ENCODE assay signal across 8 mouse cellular contexts in genomic region chr10:5823291-5823739, GRCm38 (mm10). TPM values are rescaled to one million over a fixed set of nuclear protein-coding genes. Genes with fewer than 3 reads are reported as not detected.
DNase-seq lines count a peak whose midpoint lies in the region; ATAC-seq and TF ChIP-seq lines count a peak whose summit lies in the region.

No protein-coding gene starts in this region.

- peak overlapping the region; percentile 86 for H3K27ac ChIP-seq in kidney, embryonic 14.5 days (ENCODE audit: low read depth, low read length)
- H3K27ac ChIP-seq in embryonic facial prominence, embryonic 11.5 days (replicated peaks; ENCODE audit: low read depth, low read length): peak overlapping the region; percentile 86
- H3K27ac ChIP-seq in intestine, embryonic 15.5 days: peak overlapping the region; percentile 94

- no peak for TF ChIP-seq POLR2A in myocyte (IDR thresholded peaks at IDR 0.05; ENCODE audit: insufficient read length, low read depth)

- no peak for DNase-seq in kidney, postnatal 4 days
- DNase-seq in embryonic facial prominence, embryonic 11.5 days (ENCODE audit: low spot score): peak; percentile 12
- no peak for DNase-seq in testis, postnatal 10 days (ENCODE audit: low spot score)
- DNase-seq in left cerebral cortex, adult 8-10 months (ENCODE audit: low spot score in 2 of 2): no peak

- TF ChIP-seq CTCF in E14TG2a.4 (conservative IDR thresholded peaks at IDR 0.05; ENCODE audit: low read length): no peak

- H3K27me3 ChIP-seq in kidney, embryonic 14.5 days (ENCODE audit: control insufficient read depth, insufficient read depth, low read length): no peaks in the 10 kb centered on the region
- H3K27me3 ChIP-seq in E14TG2a.4 (ENCODE audit: insufficient read depth, low read length): no peaks in the 10 kb centered on the region
- no peaks in the 10 kb centered on the region for H3K27me3 ChIP-seq in embryonic facial prominence, embryonic 11.5 days (ENCODE audit: control insufficient read depth, insufficient read depth, low read length)
- no peaks in the 10 kb centered on the region for H3K27me3 ChIP-seq in intestine, embryonic 15.5 days (replicated peaks)
- peaks cover 5% of the 10 kb centered on the region for H3K27me3 ChIP-seq in myocyte (ENCODE audit: control insufficient read depth, insufficient read depth, insufficient read length)

- WGBS in kidney, embryonic 14.5 days: under 1% methylated on average over 36 of the region's 37 CpGs
- WGBS in embryonic facial prominence, embryonic 11.5 days: under 1% methylated on average over 31 of the region's 37 CpGs
- WGBS in intestine, embryonic 15.5 days: under 1% methylated on average over 37 of the region's 37 CpGs

- peak overlapping the region; percentile 46 for H3K4me2 ChIP-seq in kidney, embryonic 14.5 days (replicated peaks; ENCODE audit: low read depth, low read length)
- H3K4me2 ChIP-seq in embryonic facial prominence, embryonic 11.5 days (ENCODE audit: low read depth, low read length): peak overlapping the region; percentile 53
- H3K4me2 ChIP-seq in intestine, embryonic 15.5 days (replicated peaks): peak overlapping the region; percentile 59
- H3K4me2 ChIP-seq in myocyte (ENCODE audit: low read depth): peak overlapping the region; percentile 73

- peak overlapping the region; percentile 79 for H3K9ac ChIP-seq in kidney, embryonic 14.5 days (ENCODE audit: low read depth, low read length)
- H3K9ac ChIP-seq in embryonic facial prominence, embryonic 11.5 days (replicated peaks; ENCODE audit: low read length): peak overlapping the region; percentile 89
- peak overlapping the region; percentile 86 for H3K9ac ChIP-seq in intestine, embryonic 15.5 days

- H3ac ChIP-seq in myocyte (ENCODE audit: control insufficient read depth, insufficient read length): peak overlapping the region; percentile 44

- peak overlapping the region; percentile 70 for H3K4me3 ChIP-seq in kidney, embryonic 14.5 days (ENCODE audit: low read length)
- peak overlapping the region; percentile 97 for H3K4me3 ChIP-seq in E14TG2a.4 (replicated peaks; ENCODE audit: low read length)
- H3K4me3 ChIP-seq in embryonic facial prominence, embryonic 11.5 days (ENCODE audit: low read depth, low read length): peak overlapping the region; percentile 93
- peak overlapping the region; percentile 87 for H3K4me3 ChIP-seq in intestine, embryonic 15.5 days (replicated peaks)
- peak overlapping the region; percentile 56 for H3K4me3 ChIP-seq in myocyte

- peaks cover 31% of the 10 kb centered on the region for H3K79me2 ChIP-seq in myocyte (ENCODE audit: control insufficient read depth, insufficient read depth)

- H3K36me3 ChIP-seq in kidney, embryonic 14.5 days (ENCODE audit: control insufficient read depth, insufficient read depth, low read length): peaks cover 25% of the 10 kb centered on the region
- H3K36me3 ChIP-seq in E14TG2a.4 (ENCODE audit: insufficient read depth, low read length) (peaks cover 40% of the 10 kb centered on the region), myocyte (ENCODE audit: control insufficient read depth, insufficient read depth) (peaks cover 18% of the 10 kb centered on the region)
- H3K36me3 ChIP-seq in embryonic facial prominence, embryonic 11.5 days (replicated peaks; ENCODE audit: control insufficient read depth, insufficient read depth, low read depth, low read length): peaks cover 7% of the 10 kb centered on the region
- 0 out of 2 replicates have a peak, but pooled peaks cover 2% of the 10 kb centered on the region for H3K36me3 ChIP-seq in intestine, embryonic 15.5 days

- no peak for ATAC-seq in kidney, embryonic 14.5 days (ENCODE audit: low FRiP score, low TSS enrichment)
- peak; percentile 0; the same call in 1 of the 2 replicates for ATAC-seq in embryonic facial prominence, embryonic 11.5 days (replicated peaks; ENCODE audit: insufficient number of reproducible peaks, low FRiP score, low TSS enrichment, low read depth)
- peak; percentile 35 for ATAC-seq in intestine, embryonic 15.5 days

- peaks cover 8% of the 10 kb centered on the region; the same call in 1 of the 2 replicates for H3K4me1 ChIP-seq in kidney, embryonic 14.5 days (ENCODE audit: control insufficient read depth, insufficient read depth, low read length)
- H3K4me1 ChIP-seq in E14TG2a.4 (replicated peaks; ENCODE audit: low read depth, low read length): peaks cover 58% of the 10 kb centered on the region
- H3K4me1 ChIP-seq in embryonic facial prominence, embryonic 11.5 days (ENCODE audit: control insufficient read depth, insufficient read depth, low read length): no peaks in the 10 kb centered on the region
- peaks cover 12% of the 10 kb centered on the region for H3K4me1 ChIP-seq in intestine, embryonic 15.5 days (replicated peaks)

- H3K9me3 ChIP-seq in kidney, embryonic 14.5 days (ENCODE audit: control insufficient read depth, low read length): no peaks in the 10 kb centered on the region
- H3K9me3 ChIP-seq in E14TG2a.4 (ENCODE audit: low read length): no peaks in the 10 kb centered on the region
- no peaks in the 10 kb centered on the region for H3K9me3 ChIP-seq in embryonic facial prominence, embryonic 11.5 days (replicated peaks; ENCODE audit: control insufficient read depth, low read length)
- no peaks in the 10 kb centered on the region for H3K9me3 ChIP-seq in intestine, embryonic 15.5 days

TF ChIP-seq in myocyte, 11 proteins besides CTCF, POLR2A, EP300 and RAD21:
- TF ChIP-seq MYOG (IDR thresholded peaks at IDR 0.05; ENCODE audit: control insufficient read depth in 1 of 3, insufficient read depth in 1 of 3, insufficient read length in 2 of 3, low read depth in 2 of 3): no peak
- TF ChIP-seq POLR2AphosphoS2 (IDR thresholded peaks at IDR 0.05; ENCODE audit: insufficient read length, low read depth): no peak
- TF ChIP-seq CEBPB (IDR thresholded peaks at IDR 0.05; ENCODE audit: insufficient read depth, poor library complexity, severe bottlenecking): no peak
- no peak for TF ChIP-seq MYOD1 (IDR thresholded peaks at IDR 0.05; ENCODE audit: control insufficient read depth in 1 of 3, insufficient read length in 2 of 3, low read depth in 2 of 3)
- no peak for TF ChIP-seq USF1 (IDR thresholded peaks at IDR 0.05; ENCODE audit: low read depth)
- no peak for TF ChIP-seq E2F4 (IDR thresholded peaks at IDR 0.05; ENCODE audit: insufficient read depth)
- no peak for TF ChIP-seq TCF3 (IDR thresholded peaks at IDR 0.05; ENCODE audit: insufficient read length, low read depth)

RNA-seq across cellular contexts. Expression of gene Mtrf1l, which starts 0.4 kb away (rescaled TPM):
- 18.9 and 19.4 TPM in 2 replicates for polyA plus RNA-seq in kidney, embryonic 14.5 days (2014; fragmentation: Nextera tagmentation; extraction: Ambion mirVana)
- 13.4 and 15.7 TPM in 2 replicates for polyA plus RNA-seq in embryonic facial prominence, embryonic 11.5 days (2014; fragmentation: Nextera tagmentation; extraction: Ambion mirVana)
- 14.7 and 18.1 TPM in 2 replicates for polyA plus RNA-seq in intestine, embryonic 15.5 days (2015; fragmentation: Nextera tagmentation; extraction: Ambion mirVana)
- 2.7 TPM for polyA plus RNA-seq in myocyte (2012; fragmentation: generic; extraction: Trizol)
- total RNA-seq in left cerebral cortex, adult 8-10 months (2022): 10 to 100 TPM in 1 of 4 experiments, 1 to 10 TPM in 3; 8.8 to 10.3 (median 9.5) TPM

RNA-seq across cellular contexts. Expression of gene Fbxo5, which starts 17.9 kb away (rescaled TPM):
- 79.0 and 85.1 TPM in 2 replicates for polyA plus RNA-seq in kidney, embryonic 14.5 days (2014; fragmentation: Nextera tagmentation; extraction: Ambion mirVana)
- polyA plus RNA-seq in embryonic facial prominence, embryonic 11.5 days (2014; fragmentation: Nextera tagmentation; extraction: Ambion mirVana): 94.5 and 110 TPM in 2 replicates
- 53.9 and 58.7 TPM in 2 replicates for polyA plus RNA-seq in intestine, embryonic 15.5 days (2015; fragmentation: Nextera tagmentation; extraction: Ambion mirVana)
- polyA plus RNA-seq in myocyte (2012; fragmentation: generic; extraction: Trizol): 6.3 TPM
- total RNA-seq in left cerebral cortex, adult 8-10 months (2022): 1 to 10 TPM; 1.1 to 2.3 (median 1.4) TPM
